Mouse (Mus musculus) olfactory bulb, adult 2 months (tissue): ENCODE data around the gene Orc2.

Experiments used
- CTCF ChIP-seq: fragments of 200-500 bp; IDR thresholded peaks from 2 replicates; pipeline ENCODE4 v1.5.1; 2012; ENCODE audit warnings: low read depth, mild to moderate bottlenecking, low read length, moderate library complexity; ENCODE audit not compliant: insufficient read depth
- POLR2A ChIP-seq: fragments of 200-500 bp; IDR thresholded peaks from 2 replicates; pipeline ENCODE4 v1.6.1; 2012; ENCODE audit warnings: mild to moderate bottlenecking, low read depth, low read length, moderate library complexity; ENCODE audit not compliant: insufficient read depth

DNA sequence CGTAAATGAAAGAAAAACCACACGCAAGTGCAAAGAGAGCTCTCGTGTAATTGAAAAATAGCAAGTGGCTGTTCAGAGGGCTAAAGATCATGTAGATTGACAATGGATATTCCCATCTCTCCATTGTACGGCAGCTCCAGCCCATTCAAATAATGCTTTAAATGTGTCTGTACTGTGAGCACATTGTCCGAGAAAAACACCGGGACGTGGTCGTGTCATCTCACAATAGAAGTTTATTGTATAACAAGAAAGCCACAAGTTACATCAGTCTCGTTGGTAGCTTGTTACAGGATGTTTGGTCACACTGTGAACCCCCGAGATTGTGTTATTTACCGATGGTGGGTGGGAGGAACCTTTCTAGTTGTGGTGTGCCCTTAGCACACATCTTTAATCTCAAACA lies 59.0 kb downstream of the Orc2 start:
- no peak for TF ChIP-seq POLR2A
- no peak for TF ChIP-seq CTCF
